Mouse (Mus musculus): ENCODE measurements around the gene Btbd10.
A peak's percentile ranks its signal among the peaks of the same experiment; 100 is the strongest.

GRCm38 (mm10) chr7:113368746-113369619 is at the start of gene Btbd10:
- no peak for TF ChIP-seq CTCF (IDR thresholded peaks at IDR 0.05; ENCODE audit: borderline replicate concordance, extremely low read depth, insufficient read depth, insufficient read length)
- peak; percentile 96 for TF ChIP-seq POLR2A (IDR thresholded peaks at IDR 0.05; ENCODE audit: borderline replicate concordance, extremely low read depth, insufficient read depth, insufficient read length, poor library complexity, severe bottlenecking)
